Mouse (Mus musculus): ENCODE data around the gene Tmsb15b2. TPM values are rescaled to one million over a fixed set of nuclear protein-coding genes. Genes with fewer than 3 reads are reported as not detected.
A peak's percentile ranks its signal among the peaks of the same experiment; 100 is the strongest.
"Not testable (repeated sequence)": the region's sequence is repeated elsewhere in the genome, so short reads cannot be mapped to it uniquely, and the experiment has no call there.

Gene Tmsb15b2
- total RNA-seq, 2 experiments from 2014 or later, result 5.1 to 10.7 TPM

DNA sequence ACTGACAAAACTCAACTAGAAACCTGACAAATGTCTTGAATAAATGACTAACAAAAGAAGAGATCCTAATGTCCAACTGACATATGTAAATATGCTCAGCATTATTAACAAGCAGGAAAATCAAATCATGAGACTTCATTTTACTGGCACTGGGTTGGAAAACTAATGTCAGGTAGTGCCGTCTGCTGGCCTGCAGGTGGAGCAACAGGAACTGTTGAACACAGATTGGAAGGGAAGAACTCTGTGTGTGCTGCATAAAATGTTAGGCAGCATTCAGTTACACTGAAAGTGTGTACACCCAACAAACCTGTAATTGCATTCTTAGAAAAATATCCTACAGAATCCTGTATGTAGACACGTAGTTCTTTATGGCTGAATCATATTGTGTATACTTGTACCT lies 15.6 kb downstream of the Tmsb15b2 start:
- intact Hi-C loops (cut with DNase I), result no loop called here
- DNase-seq, result no peak
- TF ChIP-seq CTCF (IDR thresholded peaks at IDR 0.05), result peak; percentile 40
- Histone ChIP-seq H3K4me3 (no peak overlapping the region), H3K27ac (no peak overlapping the region)

DNA sequence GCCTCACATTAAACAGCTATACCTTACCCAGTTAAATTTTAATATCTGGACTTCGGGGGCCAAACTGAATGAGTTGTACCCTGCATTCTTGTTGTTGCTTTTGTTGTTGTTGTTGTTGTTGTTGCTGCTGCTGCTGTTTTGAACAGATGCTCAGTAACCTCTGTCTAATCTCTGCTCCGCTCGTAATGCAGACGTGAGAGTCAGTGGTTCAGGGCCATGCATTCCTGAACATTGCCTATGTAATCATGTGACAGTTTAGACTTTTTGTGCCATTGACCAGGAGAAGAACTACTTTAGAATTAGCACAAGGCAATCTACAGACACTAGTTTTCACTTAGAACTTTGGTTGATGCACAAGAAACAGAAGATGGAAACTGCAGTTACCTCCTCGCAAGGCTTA lies 17.0 kb downstream of the Tmsb15b2 start:
- DNase-seq; intact Hi-C loops (cut with DNase I); H3K27ac ChIP-seq; H3K4me3 ChIP-seq: not testable (repeated sequence)

GRCm38 (mm10) chrX:136957583-136958279 lies 17.6 kb downstream of the Tmsb15b2 start:
- H3K27ac ChIP-seq; intact Hi-C loops (cut with DNase I): not testable (repeated sequence)
- peak; percentile 16 for DNase-seq
- peak overlapping the region; percentile 59 for H3K4me3 ChIP-seq

- DNase-seq, result no peak
- no peak overlapping the region for H3K27ac ChIP-seq
- TF ChIP-seq CTCF (IDR thresholded peaks at IDR 0.05), result no peak
- H3K4me3 ChIP-seq, result no peak overlapping the region
- intact Hi-C loops (cut with DNase I), result no loop called here
These were observed 37.3 kb downstream of the Tmsb15b2 start for GRCm38 (mm10) chrX:136937985-136938384.

GRCm38 (mm10) chrX:136927031-136927430 lies 48.3 kb downstream of the Tmsb15b2 start, which contains the start of gene H2bfm:
Gene H2bfm, plus strand, starts transcription at chrX:136927325.
- Histone ChIP-seq H3K27ac (no peak within 1 kb of the TSS), H3K4me3 (no peak within 1 kb of the TSS)
- DNase-seq, result no peak
- no peak for TF ChIP-seq CTCF (IDR thresholded peaks at IDR 0.05)
- intact Hi-C loops (cut with DNase I), result no loop called here

- intact Hi-C loops (cut with DNase I), result no loop called here
- no peak overlapping the region for H3K4me3 ChIP-seq
- no peak for DNase-seq
- no peak overlapping the region for H3K27ac ChIP-seq
- no peak for TF ChIP-seq CTCF (IDR thresholded peaks at IDR 0.05)
These were observed 49.4 kb downstream of the Tmsb15b2 start for GRCm38 (mm10) chrX:136925863-136926262.

Other genes with a start within 250 kb of the Tmsb15b2 start
- gene Morf4l2, start 231.8 kb downstream of the Tmsb15b2 start, total RNA-seq (2021), result 100 to 1,000 TPM; 157 to 173 TPM
- gene Glra4, start 195.4 kb downstream of the Tmsb15b2 start, total RNA-seq (2021), result not detected
- gene Plp1, start 152.8 kb downstream of the Tmsb15b2 start, total RNA-seq (2021), result 1 to 10 TPM; 2.3 to 3.1 TPM
- under 1 TPM in 1 of 2 experiments, not detected in 1; 0.05 TPM for gene Rab9b, start 106.7 kb downstream of the Tmsb15b2 start, total RNA-seq (2021)
- gene H2bfm, start 48.2 kb downstream of the Tmsb15b2 start, total RNA-seq (2021), result not detected
- gene Tmsb15l, start 1.4 kb upstream of the Tmsb15b2 start, total RNA-seq (2021), result under 1 TPM in 1 of 2 experiments, not detected in 1; 0.75 TPM
- 1 to 10 TPM in 1 of 2 experiments, not detected in 1; 2.4 TPM for gene Tmsb15b1, start 1.4 kb upstream of the Tmsb15b2 start, total RNA-seq (2021)
- under 1 TPM in 1 of 2 experiments, not detected in 1; 0.11 TPM for gene Zcchc18, start 17.7 kb upstream of the Tmsb15b2 start, total RNA-seq (2021)
- 1 to 10 TPM; 1.8 to 4.0 TPM for gene Slc25a53, start 62.8 kb upstream of the Tmsb15b2 start, total RNA-seq (2021)
- gene Fam199x, start 74.1 kb upstream of the Tmsb15b2 start, total RNA-seq (2021), result 1 to 10 TPM; 4.1 to 5.2 TPM
- gene Esx1, start 146.6 kb upstream of the Tmsb15b2 start, total RNA-seq (2021), result not detected

Measured in gastrocnemius, adult 2 months (tissue).